Mouse (Mus musculus): ENCODE measurements at regions not wholly inside any gene's neighbourhood (a gene's known extent, or its start where the extent isn't known, plus 50 kb on each side); places are given as distances from the start of the nearest gene placed in this dataset.

DNA sequence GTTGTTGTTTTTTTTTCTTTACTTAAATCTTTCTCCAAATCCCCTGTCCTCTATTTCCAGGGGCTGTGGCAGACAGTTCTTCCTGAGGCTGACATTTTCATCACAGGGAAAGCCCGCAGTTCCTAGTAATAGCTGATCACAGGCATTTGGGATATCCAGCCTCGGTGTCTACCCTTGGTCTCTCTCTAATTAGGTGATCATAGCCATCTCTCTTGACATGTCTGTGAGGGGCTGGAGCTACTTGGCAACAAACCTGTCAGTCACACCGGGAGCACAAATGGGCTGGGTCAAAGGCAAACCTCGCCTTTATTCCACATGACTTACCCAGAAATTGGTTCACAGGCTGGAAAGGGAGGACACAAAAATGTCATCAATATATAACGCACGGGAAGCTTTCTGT is 86.7 kb upstream of the Mylip start:
- no peak overlapping the region for H3K4me2 ChIP-seq
- H3K27ac ChIP-seq (ENCODE audit: low read depth, low read length), result no peak overlapping the region
- no peaks in the 10 kb centered on the region for H3K9me3 ChIP-seq (replicated peaks; ENCODE audit: control insufficient read depth, low read length)
- WGBS (ENCODE audit: insufficient replicate concordance), result 73% methylated on average over 6 of the region's 6 CpGs
- H3K4me1 ChIP-seq (ENCODE audit: control insufficient read depth, insufficient read depth, low read length), result no peaks in the 10 kb centered on the region
- no peak overlapping the region for H3K9ac ChIP-seq (ENCODE audit: low read depth, low read length)
- no peak overlapping the region for H3K4me3 ChIP-seq (ENCODE audit: low read depth, low read length)
- H3K36me3 ChIP-seq (ENCODE audit: control insufficient read depth, insufficient read depth, low read length), result no peaks in the 10 kb centered on the region
- ATAC-seq (replicated peaks; ENCODE audit: insufficient number of reproducible peaks, low FRiP score, low TSS enrichment), result no peak
- H3K27me3 ChIP-seq (ENCODE audit: control insufficient read depth, insufficient read depth, low read length), result no peaks in the 10 kb centered on the region

DNA sequence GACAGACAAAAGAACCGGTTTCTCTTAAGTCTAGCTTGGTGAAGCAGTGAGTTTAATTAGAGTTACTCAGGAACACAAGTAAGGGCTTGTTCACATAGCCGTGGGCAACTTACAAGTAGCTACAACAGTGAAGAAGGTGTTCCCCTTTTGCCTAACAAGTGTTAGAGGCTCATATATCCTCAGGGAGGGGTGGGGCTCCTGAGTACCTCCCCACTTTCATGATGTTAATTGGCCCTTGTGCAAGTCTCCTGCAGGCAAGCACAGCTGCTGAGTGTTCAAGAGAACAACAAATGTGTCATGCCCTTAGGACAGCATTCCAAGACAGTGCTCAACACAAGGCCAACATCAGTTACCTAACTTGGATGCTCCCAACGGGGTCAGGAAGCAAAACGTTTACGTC is 83.4 kb upstream of the Mylip start:
- H3K9me3 ChIP-seq (replicated peaks; ENCODE audit: control insufficient read depth, low read length), result no peaks in the 10 kb centered on the region
- no peaks in the 10 kb centered on the region for H3K4me1 ChIP-seq (ENCODE audit: control insufficient read depth, insufficient read depth, low read length)
- H3K4me2 ChIP-seq, result no peak overlapping the region
- H3K36me3 ChIP-seq (ENCODE audit: control insufficient read depth, insufficient read depth, low read length), result no peaks in the 10 kb centered on the region
- H3K27ac ChIP-seq (ENCODE audit: low read depth, low read length), result no peak overlapping the region
- H3K4me3 ChIP-seq (ENCODE audit: low read depth, low read length), result no peak overlapping the region
- H3K27me3 ChIP-seq (ENCODE audit: control insufficient read depth, insufficient read depth, low read length), result no peaks in the 10 kb centered on the region
- WGBS (ENCODE audit: insufficient replicate concordance), result 77% methylated on average over 5 of the region's 5 CpGs
- no peak overlapping the region for H3K9ac ChIP-seq (ENCODE audit: low read depth, low read length)
- ATAC-seq (replicated peaks; ENCODE audit: insufficient number of reproducible peaks, low FRiP score, low TSS enrichment), result no peak

DNA sequence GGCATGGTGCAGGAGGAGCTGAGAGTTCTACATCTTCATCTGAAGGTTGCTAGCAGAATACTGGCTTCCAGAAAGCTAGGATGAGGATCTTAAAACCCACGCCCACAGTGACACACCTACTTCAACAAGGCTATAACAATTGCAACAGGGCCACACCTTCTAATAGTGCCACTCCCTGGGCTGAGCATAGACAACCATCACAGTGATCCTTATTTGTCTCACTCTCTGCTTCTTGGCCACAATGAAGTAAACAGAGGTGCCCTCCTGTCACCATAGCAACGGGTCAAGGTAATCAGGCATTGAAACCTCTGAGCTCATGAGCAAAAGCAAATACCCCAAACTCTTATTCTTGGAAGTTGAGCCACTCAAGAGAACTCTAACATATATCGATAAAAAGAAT is 82.3 kb upstream of the Mylip start:
- Histone ChIP-seq H3K9ac (ENCODE audit: low read depth, low read length) (no peak overlapping the region), H3K4me1 (ENCODE audit: control insufficient read depth, insufficient read depth, low read length) (no peaks in the 10 kb centered on the region), H3K4me2 (no peak overlapping the region), H3K4me3 (ENCODE audit: low read depth, low read length) (no peak overlapping the region), H3K9me3 (replicated peaks; ENCODE audit: control insufficient read depth, low read length) (no peaks in the 10 kb centered on the region), H3K27ac (ENCODE audit: low read depth, low read length) (no peak overlapping the region), H3K36me3 (ENCODE audit: control insufficient read depth, insufficient read depth, low read length) (no peaks in the 10 kb centered on the region), H3K27me3 (ENCODE audit: control insufficient read depth, insufficient read depth, low read length) (no peaks in the 10 kb centered on the region)
- ATAC-seq (replicated peaks; ENCODE audit: insufficient number of reproducible peaks, low FRiP score, low TSS enrichment), result no peak
- 78% methylated on average over 3 of the region's 3 CpGs for WGBS (ENCODE audit: insufficient replicate concordance)

DNA sequence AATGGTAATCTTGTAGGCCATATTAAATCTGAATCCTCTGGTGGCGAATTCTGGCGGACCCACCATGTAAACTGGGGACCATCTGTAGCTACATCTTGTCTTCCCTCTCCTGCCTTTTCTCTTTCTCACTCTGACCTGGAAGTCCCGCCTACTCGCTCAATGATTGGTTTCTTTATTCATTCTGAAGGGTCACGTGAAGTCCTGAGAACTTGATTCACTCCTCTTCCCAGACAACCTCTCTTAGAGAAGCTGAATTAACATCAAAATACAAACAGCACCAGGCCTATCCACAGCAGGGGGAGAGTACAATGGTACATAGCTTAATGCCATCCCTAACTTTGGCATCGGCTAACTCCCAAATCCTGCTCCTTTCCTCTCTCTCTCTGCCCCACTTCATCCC is 69.9 kb upstream of the Mylip start:
- Histone ChIP-seq H3K4me2 (no peak overlapping the region), H3K36me3 (ENCODE audit: control insufficient read depth, insufficient read depth, low read length) (no peaks in the 10 kb centered on the region), H3K9me3 (replicated peaks; ENCODE audit: control insufficient read depth, low read length) (no peaks in the 10 kb centered on the region), H3K9ac (ENCODE audit: low read depth, low read length) (no peak overlapping the region), H3K4me3 (ENCODE audit: low read depth, low read length) (no peak overlapping the region), H3K4me1 (ENCODE audit: control insufficient read depth, insufficient read depth, low read length) (no peaks in the 10 kb centered on the region), H3K27ac (ENCODE audit: low read depth, low read length) (no peak overlapping the region), H3K27me3 (ENCODE audit: control insufficient read depth, insufficient read depth, low read length) (no peaks in the 10 kb centered on the region)
- WGBS (ENCODE audit: insufficient replicate concordance), result 86% methylated on average over 6 of the region's 6 CpGs
- no peak for ATAC-seq (replicated peaks; ENCODE audit: insufficient number of reproducible peaks, low FRiP score, low TSS enrichment)

DNA sequence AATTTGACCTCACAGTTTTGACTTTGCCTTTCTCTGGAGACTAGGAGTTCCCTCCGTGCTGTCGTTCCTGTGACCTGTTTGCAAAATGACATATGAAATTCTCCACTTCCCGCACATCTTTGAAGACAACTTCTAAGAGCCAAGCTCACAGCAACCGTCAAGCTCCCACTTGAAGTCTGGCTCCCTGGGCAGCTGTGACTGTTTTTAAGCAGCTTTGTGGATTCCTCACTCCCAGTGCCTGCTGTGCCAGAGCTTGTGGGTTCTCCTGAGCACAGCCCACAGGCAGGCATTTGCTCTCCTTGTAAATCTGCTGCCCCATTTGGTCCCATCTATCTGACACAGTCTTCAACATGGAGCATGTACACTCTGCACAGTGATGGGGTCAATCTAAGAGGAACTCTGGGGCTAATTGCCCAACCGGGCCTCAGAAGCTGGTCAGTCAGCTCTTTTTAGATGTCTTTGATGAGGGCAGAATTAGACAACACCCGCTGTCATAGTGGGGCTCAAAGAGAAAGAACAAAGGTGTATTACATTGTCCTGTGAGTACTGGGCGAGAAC is 63.7 kb upstream of the Mylip start:
- no peaks in the 10 kb centered on the region for H3K36me3 ChIP-seq (ENCODE audit: control insufficient read depth, insufficient read depth, low read length)
- no peaks in the 10 kb centered on the region for H3K27me3 ChIP-seq (ENCODE audit: control insufficient read depth, insufficient read depth, low read length)
- no peak for ATAC-seq (replicated peaks; ENCODE audit: insufficient number of reproducible peaks, low FRiP score, low TSS enrichment)
- no peaks in the 10 kb centered on the region for H3K9me3 ChIP-seq (replicated peaks; ENCODE audit: control insufficient read depth, low read length)
- no peak overlapping the region for H3K4me2 ChIP-seq
- no peak overlapping the region for H3K9ac ChIP-seq (ENCODE audit: low read depth, low read length)
- H3K27ac ChIP-seq (ENCODE audit: low read depth, low read length), result no peak overlapping the region
- WGBS (ENCODE audit: insufficient replicate concordance), result 66% methylated on average over 7 of the region's 7 CpGs
- no peak overlapping the region for H3K4me3 ChIP-seq (ENCODE audit: low read depth, low read length)
- no peaks in the 10 kb centered on the region; the same call in 1 of the 2 replicates for H3K4me1 ChIP-seq (ENCODE audit: control insufficient read depth, insufficient read depth, low read length)

DNA sequence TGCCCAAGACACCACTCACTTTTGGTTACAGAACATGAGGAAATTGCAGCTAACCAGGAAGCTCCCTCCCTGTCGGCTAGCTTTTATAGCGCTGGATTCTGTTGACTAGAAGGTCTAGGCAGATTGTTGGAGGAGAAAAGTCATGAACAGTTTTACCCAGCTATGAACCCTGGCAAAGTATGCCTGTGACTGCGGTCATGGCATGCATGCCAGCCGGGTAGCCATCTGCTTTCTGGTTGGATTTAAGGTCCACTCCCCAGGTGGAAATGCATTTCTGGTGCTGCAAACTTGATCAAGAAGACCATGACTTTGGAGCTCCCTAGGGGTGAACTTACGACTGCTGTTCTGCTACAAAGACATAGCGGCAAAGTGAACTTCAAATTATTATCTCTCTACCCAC is 62.8 kb upstream of the Mylip start:
- Histone ChIP-seq H3K36me3 (ENCODE audit: control insufficient read depth, insufficient read depth, low read length) (no peaks in the 10 kb centered on the region), H3K27ac (ENCODE audit: low read depth, low read length) (no peak overlapping the region), H3K4me1 (ENCODE audit: control insufficient read depth, insufficient read depth, low read length) (no peaks in the 10 kb centered on the region; the same call in 1 of the 2 replicates), H3K9ac (ENCODE audit: low read depth, low read length) (no peak overlapping the region), H3K27me3 (ENCODE audit: control insufficient read depth, insufficient read depth, low read length) (no peaks in the 10 kb centered on the region), H3K4me3 (ENCODE audit: low read depth, low read length) (no peak overlapping the region), H3K9me3 (replicated peaks; ENCODE audit: control insufficient read depth, low read length) (no peaks in the 10 kb centered on the region), H3K4me2 (no peak overlapping the region)
- WGBS (ENCODE audit: insufficient replicate concordance), result 81% methylated on average over 6 of the region's 6 CpGs
- ATAC-seq (replicated peaks; ENCODE audit: insufficient number of reproducible peaks, low FRiP score, low TSS enrichment), result no peak

DNA sequence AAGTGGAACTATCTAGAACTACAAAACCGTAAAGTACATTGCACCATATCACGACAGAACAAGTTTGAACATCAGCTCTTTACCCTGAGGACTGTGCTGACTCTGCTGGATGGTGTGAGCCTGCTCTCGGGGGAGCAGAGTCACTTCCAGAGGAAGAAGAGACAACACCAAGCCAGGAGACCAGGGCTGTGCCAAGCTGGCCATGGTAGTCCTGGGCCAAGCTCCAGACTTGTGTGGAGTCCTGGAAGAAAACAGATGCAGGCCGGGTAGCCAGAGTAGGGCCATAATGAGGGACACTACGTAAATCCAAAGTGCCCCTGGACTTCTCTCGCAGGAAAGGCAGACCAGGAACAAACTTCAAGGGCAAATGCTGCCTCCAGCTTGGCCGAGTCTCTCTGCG is 59.0 kb upstream of the Mylip start:
- H3K27me3 ChIP-seq (ENCODE audit: control insufficient read depth, insufficient read depth, low read length), result no peaks in the 10 kb centered on the region
- 71% methylated on average over 8 of the region's 8 CpGs for WGBS (ENCODE audit: insufficient replicate concordance)
- no peak overlapping the region for H3K4me2 ChIP-seq
- no peak overlapping the region for H3K9ac ChIP-seq (ENCODE audit: low read depth, low read length)
- H3K4me3 ChIP-seq (ENCODE audit: low read depth, low read length), result no peak overlapping the region
- no peak for ATAC-seq (replicated peaks; ENCODE audit: insufficient number of reproducible peaks, low FRiP score, low TSS enrichment)
- no peaks in the 10 kb centered on the region for H3K9me3 ChIP-seq (replicated peaks; ENCODE audit: control insufficient read depth, low read length)
- H3K27ac ChIP-seq (ENCODE audit: low read depth, low read length), result no peak overlapping the region
- no peaks in the 10 kb centered on the region for H3K4me1 ChIP-seq (ENCODE audit: control insufficient read depth, insufficient read depth, low read length)
- no peaks in the 10 kb centered on the region for H3K36me3 ChIP-seq (ENCODE audit: control insufficient read depth, insufficient read depth, low read length)

DNA sequence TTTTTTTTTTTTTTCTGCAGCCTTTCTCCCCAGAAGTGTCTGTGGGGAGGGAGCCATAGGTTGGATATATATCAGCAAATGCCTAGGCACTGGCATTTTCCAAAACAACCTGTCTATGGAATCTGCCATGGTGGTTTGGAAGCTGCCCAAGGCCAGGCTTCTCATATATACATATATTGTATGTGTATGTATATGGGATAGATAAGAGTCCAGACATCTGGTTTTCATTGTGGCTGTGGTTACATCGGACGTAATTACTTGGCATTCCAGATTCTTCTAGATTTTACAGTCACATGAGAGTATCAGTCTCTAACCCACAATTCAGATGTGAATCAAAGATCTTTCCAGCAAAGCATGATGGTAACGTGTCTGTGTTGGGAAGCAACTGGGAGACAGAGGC is 57.5 kb upstream of the Mylip start:
- Histone ChIP-seq H3K4me1 (ENCODE audit: control insufficient read depth, insufficient read depth, low read length) (no peaks in the 10 kb centered on the region), H3K9me3 (replicated peaks; ENCODE audit: control insufficient read depth, low read length) (no peaks in the 10 kb centered on the region), H3K4me3 (ENCODE audit: low read depth, low read length) (no peak overlapping the region), H3K27me3 (ENCODE audit: control insufficient read depth, insufficient read depth, low read length) (no peaks in the 10 kb centered on the region), H3K36me3 (ENCODE audit: control insufficient read depth, insufficient read depth, low read length) (no peaks in the 10 kb centered on the region), H3K9ac (ENCODE audit: low read depth, low read length) (no peak overlapping the region), H3K27ac (ENCODE audit: low read depth, low read length) (no peak overlapping the region), H3K4me2 (no peak overlapping the region)
- no peak for ATAC-seq (replicated peaks; ENCODE audit: insufficient number of reproducible peaks, low FRiP score, low TSS enrichment)
- 82% methylated on average over 3 of the region's 3 CpGs for WGBS (ENCODE audit: insufficient replicate concordance)

DNA sequence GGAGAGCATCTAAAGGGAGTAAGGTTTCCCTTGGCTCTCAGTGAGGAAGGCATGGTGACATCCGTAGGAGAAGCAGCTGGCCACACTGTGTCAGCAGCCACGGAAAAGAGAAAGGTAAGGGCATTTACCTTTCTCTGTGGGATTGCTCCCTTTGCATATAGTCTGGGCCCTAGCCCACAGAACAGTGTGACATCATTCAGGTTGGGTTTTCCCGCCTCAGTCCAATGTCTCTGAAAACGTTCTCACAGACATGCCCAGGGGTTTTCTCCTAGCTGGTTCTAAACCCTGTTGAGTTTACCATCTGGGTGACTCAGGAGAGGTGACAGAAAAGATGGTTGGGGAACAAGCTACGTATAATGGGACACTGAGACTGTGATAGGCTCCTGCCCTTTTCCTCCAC is 55.9 kb upstream of the Mylip start:
- H3K36me3 ChIP-seq (ENCODE audit: control insufficient read depth, insufficient read depth, low read length), result no peaks in the 10 kb centered on the region
- H3K9ac ChIP-seq (ENCODE audit: low read depth, low read length), result no peak overlapping the region
- H3K9me3 ChIP-seq (replicated peaks; ENCODE audit: control insufficient read depth, low read length), result no peaks in the 10 kb centered on the region
- 70% methylated on average over 5 of the region's 5 CpGs for WGBS (ENCODE audit: insufficient replicate concordance)
- no peak overlapping the region for H3K4me3 ChIP-seq (ENCODE audit: low read depth, low read length)
- no peak for ATAC-seq (replicated peaks; ENCODE audit: insufficient number of reproducible peaks, low FRiP score, low TSS enrichment)
- H3K27ac ChIP-seq (ENCODE audit: low read depth, low read length), result no peak overlapping the region
- no peaks in the 10 kb centered on the region for H3K27me3 ChIP-seq (ENCODE audit: control insufficient read depth, insufficient read depth, low read length)
- H3K4me2 ChIP-seq, result no peak overlapping the region
- H3K4me1 ChIP-seq (ENCODE audit: control insufficient read depth, insufficient read depth, low read length), result no peaks in the 10 kb centered on the region

All from heart, embryonic 11.5 days (tissue).